Mouse (Mus musculus): ENCODE data around the gene Maip1.
A peak's percentile ranks its signal among the peaks of the same experiment; 100 is the strongest.

Maip1 gene

DNA sequence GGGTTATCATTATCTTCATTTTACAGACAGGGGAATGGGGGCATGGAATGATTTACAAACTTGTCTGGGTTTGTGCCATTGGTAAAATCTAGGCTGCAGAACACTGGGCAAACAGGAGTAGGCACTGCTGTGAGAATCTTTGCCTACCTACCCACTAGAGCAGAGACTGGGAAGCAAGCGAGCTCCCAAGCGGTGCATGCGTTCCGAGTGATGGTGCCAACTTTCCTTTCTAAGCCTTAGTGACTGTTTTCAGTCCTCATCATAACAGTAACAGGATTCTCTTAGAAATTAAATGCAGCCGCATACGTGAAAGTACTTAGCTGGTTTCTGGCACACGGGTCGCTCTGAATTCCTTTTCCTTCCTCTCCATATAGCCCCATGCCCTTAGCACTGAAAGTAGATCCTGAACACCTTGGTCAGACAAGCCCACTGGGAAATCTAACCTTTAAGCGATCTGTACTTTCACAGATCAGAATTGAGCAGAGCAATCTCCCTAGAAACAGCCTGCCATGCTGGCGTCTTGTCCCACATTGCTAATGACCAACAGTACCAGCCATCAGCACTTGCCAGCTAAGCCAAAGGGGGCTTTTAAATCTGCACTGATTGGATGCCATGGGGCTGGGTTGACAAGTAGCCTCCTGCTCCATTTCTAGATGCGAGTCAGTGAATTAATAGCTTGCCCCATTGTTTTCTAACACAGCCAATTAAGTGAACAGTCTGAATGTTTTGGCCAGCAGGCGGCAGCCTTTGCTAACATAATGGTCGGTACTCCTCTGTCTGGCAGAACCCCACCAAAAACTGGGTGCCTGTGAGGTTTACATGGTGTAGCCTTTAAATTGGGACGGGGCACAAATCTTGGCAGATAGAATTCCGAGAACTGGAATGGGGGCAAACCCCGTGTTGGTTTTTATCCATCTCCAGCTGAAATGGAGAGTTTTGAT, 22.5 kb downstream of the Maip1 start:
- DNase-seq = peak; percentile 89 to 92

DNA sequence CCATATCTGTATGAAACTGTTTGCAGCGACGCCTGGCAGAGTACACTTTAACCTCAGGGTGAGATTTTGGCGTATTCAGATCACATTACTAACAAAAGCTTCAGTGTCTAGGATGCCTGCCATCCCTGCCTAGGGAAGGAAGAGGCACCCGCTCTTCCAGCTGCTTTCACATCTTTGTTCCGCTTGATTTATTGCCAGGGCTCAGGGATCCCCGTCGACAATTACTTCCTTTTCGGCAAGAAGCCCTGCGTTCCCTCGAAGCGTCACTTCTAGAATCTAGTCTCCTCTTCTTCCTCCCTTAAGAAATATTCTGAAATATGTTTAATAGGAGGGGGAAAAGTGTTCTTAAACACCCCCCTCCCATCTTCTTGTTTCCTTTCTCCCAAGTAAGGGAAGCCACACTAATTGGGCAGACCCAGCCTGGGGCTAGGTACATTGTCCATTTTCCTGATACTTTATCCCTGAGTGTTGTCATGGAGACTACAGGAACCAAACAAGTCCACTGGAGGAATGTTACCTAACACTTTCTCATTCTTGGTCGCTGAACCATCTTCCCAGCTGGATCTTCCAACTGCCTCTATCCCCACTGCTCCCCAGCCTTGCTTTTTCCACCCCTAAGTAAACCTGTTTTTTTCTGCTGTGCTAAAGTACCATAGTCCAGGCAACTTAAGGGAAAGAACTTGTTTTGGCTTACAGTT, 23.8 kb downstream of the Maip1 start:
- DNase-seq = no peak

DNA sequence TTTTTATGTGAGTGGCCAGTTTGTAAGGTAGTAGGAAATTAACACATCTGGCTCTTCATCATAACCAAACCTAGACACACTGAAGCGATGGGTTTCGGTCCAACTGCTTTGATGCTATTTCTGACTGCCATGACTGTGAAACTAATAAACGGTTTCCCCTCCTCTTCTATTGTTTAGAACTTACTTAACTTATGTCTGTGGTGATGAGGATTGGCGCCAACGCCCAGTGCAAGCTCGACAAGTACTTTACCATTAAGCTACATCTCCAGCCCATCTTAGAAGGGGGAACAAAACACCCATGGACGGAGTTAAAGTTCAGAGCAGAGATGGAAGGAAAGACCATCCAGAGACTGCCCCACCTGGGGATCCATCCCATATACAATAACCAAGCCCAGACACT, 27.0 kb downstream of the Maip1 start:
- DNase-seq = no peak

DNA sequence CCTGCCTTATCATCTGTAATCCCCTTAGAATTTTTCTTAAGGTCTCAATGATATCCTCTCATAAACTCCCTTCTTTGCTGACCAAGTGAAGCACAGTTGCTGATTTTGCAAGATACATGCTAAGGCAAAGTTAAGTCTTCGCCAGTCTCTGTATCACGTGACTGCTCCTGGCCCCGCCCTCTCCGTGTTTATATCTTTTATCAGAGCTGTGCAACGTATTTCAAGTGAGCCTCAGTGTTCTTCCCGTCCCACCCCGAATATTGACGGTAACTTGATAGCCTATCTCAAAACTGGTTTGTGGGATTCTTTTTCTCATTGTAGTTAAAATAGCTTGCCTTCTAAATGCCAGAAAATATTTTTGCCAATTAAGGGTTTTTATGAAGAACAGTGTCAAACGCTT, 30.3 kb downstream of the Maip1 start:
- no peak for DNase-seq

DNA sequence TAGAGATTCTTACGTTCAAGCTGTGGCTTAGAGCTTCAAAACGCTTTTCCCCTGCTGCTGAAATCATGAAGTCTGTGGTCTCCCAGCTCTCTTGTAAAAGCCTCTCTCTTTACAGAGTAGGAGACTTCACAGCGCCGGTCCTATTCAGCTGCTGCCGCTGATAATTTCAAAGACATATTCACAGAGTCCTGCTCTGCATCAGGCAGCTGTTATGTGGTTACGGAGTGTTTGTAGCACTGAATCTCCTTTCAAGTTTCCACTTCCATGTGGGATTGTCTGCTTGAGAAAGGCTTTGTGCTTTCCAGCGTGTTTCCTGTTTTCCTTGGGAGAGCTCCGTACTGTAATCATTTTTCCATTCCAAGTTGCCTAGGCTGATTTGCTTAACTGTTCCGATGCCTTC, 30.8 kb downstream of the Maip1 start:
- DNase-seq = peak in 1 of 2 experiments; percentile 7

DNA sequence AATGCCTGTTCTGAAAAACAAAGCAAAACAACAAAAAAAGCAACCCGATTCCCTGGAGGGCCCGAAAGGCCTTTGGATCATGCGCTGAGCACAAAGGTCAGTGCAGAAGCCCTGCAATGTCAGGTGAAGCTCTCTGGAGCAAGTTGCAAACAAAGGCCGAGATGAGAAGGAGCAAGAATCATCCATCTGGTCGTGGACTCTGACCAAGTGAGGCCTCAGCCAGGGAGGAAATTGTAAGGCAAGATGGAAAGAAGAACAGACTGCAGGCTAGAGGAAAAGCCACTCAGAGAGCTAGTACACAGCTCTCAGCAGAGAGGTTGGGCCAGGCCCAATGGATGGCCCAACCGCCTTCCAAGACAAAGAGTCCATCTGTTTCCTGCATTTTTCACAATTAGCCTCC, 32.9 kb downstream of the Maip1 start:
- no peak for DNase-seq

DNA sequence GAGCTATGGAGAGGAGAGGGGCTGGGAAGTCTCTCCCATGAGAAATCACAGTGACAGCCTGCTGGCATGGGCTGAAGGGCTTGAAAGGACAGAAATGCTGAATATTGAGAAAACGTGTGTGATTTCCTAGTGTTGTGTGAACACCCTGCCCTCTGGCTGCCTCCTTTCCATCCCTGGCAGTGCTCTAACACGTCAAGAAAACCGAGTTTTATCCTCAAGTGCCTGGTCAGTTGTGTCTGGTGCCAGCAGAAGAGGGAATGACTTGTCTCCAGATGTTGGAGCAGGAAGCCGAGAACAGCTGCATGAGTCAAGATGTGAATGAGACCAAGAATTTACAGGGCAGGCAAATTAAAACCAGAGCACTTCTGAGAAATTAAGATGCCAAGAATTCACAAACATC, 34.6 kb downstream of the Maip1 start:
- no peak for DNase-seq

DNA sequence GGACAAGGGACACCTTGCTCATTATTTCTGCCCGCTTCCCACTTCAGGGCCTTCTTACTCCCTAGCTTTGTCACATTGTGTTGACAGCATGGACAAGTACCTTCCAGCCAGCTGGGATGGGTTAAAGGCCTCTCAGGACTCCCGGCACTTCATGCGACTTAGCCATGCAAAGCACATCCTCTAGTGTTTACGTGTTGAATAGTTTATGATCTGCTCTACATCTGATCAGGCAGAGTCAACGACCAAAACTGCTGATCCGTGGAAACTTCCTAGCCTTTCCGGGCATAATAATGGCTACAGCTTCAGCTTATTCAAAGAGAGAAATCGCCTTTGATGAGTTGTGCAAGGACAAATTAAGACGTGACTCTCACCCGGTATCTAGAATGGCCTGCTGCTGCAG, 39.6 kb downstream of the Maip1 start:
- DNase-seq = no peak

DNA sequence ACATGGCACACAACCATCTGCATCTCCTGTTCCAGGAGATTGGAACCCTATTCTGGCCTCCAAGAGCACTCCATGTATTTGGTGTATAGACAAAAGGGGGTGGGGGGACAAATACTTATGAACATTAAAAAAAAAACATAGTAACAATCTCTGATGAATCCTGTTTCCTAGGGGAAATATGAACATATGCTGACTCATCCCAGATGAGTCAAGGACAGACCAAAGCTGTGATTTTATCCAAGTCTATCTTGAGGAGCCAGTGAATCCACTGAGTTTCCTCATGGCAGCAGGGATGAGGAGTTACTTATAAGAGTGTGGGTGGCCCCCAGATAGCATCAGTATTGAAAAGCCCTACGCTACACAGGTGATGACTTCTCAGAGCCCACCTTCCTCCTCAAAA, 44.1 kb downstream of the Maip1 start:
- no peak for DNase-seq

DNA sequence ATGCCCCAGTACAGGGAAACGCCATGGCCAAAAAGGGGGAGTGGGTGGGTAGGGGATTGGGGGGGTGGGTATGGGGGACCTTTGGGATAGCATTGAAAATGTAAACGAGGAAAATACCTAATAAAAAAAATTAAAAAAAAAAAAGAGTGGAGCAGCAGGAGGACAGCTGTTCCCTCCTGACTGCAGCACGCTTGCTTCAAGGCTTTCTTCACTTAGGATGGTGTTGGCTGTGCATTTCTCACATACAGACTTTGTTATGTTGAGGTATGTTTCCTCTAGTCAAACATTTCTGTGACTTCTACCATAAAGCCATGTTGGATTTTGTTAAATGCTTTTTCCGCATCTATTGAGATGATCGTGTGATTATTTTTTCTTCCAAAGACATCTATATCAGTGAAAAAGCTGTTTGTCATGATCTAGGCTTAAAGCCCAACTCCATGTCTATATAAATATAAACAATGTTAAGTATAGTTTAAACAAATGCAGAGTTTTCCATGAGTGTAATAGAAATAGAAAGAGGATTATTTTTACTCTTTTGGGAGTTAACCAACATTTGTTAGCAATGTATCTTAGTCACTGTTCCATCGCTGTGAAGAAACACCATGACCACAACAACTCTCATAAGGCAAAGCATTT, 54.3 kb downstream of the Maip1 start:
- DNase-seq = no peak

Data from cerebellum, postnatal 36 days (tissue).